Mouse (Mus musculus): Measurements from ENCODE around the gene Mtmr3.

The Mtmr3 gene

DNA sequence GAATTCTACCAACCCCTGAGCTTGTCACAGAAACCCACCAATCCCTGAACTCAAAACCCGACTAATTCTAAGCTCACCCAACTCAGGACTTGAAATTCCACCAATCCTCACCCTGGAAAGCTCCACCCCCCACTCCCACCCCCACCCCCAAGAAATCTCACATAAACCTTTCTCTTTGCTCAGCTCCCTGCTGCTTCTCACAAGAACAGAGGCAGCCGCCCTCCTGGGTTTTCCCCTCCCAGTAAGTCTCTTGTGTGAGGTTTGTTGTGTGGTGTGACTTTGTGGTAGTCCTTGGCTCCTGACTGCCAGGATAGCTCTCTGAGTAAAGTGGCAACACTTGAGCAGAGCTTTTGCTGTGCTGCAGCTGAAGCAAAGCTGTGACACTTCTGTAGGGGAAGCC lies 131.8 kb downstream of the Mtmr3 start:
- no peak for DNase-seq

DNA sequence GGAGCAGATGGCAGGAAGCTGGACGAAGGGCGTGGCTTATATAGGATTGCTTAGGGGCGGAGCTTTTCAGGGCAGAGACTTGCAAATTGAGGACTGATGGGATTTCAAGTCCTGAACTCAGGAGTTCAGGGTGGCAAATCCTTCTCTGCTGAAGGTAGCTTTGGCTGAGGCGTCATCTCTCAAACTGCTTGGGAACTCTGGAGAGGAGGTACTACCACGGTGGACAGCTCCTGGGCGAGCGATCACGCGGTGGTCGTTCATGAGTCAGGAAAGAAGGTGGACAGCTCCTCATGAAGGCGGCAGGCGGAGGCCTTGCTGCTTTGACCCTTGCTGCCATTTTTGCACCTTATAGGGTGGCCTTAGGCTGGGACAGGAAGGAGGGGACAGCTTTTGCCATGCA lies 133.5 kb downstream of the Mtmr3 start:
- no peak for DNase-seq

DNA sequence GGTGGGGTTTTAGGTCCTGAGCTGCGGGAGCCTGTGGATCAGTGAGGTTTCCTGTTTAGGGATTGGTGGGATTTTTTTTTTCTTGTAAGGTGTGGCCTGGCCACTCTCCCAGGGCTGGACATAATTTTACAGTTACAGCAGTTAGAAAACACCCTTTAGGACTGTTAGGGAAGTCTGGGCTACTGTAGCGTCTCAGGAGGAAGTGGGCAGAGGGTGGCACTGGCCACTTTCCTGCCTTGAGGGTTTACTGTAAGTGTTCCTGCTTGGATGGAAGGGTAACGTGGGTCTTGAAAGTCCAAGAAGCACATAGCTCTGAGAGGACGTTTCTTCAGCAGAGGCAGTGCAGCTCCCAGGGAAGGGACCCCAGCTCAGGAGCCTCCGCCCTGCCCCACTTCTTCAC lies 134.0 kb downstream of the Mtmr3 start:
- DNase-seq, result no peak

DNA sequence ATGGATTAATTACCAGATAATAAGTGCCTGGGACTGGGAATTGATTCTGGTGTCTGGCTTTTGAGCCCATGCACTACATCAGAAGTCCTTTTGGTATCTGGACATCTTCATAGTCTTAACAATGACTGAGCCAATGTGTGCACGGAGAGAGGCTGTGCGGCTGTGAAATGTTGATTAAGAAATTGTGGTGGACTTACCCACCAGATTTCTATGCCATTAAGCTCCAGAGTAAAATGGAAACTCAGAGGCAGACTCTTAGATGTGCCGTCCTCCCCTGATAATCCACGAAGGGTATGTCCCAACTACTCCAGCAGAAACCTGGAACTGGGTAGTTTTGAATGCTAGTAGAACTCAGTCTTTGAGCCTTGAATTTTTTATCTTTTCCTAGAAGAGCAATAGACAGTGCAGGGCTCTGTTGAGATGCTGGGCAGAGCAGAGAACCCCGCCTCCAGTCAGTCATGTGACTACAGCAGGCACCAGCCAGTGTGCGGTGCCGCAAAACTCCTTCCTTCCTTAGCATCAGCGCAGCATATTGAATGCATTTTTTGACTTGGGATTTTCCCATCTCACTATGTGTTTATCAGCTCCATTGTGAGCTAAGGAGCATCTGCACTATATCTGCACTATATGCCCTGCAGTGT lies 139.6 kb downstream of the Mtmr3 start:
- DNase-seq, result no peak

DNA sequence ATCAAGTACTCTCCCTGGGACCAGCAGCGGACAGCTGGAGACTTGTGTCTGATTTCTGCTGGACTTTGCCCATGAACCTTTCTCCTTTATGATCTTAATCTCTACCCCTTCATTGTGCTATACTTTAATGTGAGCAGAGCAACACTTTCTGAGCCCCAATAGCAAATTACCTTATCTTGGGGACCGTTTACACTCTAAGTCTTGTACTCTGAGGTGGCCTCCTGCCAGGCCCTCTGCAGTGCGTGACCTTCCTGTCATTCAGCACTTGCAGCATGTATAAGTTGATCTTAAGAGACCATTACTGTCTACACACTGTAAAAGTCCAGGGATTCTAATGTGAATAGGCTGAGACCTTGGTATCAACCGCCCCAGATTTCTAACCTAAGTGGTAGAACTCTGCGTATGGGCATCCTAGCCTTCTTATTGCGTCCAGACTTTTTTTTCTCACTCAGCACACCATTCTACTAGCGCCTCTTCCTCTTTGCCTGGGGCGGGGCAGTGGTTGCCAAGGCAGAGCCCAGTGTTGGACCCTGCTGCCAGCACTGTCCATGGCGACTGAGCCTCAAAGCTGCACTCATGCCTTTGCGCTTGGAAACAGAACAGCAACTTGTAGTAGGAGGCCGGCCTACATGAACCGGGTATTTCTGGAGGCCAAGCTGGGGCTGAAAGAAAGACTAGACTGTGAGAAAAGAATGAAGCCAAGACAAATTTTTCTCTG lies 142.0 kb downstream of the Mtmr3 start:
- DNase-seq, result no peak

DNA sequence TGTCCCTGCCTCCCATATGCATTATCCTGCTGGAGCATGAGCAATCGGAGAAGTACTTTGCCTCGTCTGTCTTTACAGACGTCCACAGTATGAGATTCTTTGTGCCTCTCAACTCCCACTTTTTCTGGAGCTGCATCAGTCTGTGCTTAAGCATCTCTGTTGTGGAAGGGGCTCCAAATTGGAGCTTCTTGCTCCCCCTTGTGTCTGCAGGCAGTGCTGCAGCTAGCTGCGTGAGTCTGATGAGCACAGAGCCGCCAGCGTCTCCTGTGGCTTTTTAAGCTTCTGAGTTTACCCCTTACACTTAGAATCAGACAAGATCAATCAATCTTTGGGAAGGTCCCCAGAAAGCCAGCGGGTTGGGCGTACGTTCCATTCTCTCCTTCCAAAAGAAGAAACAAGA lies 143.5 kb downstream of the Mtmr3 start:
- peak; percentile 39 to 79 for DNase-seq

DNA sequence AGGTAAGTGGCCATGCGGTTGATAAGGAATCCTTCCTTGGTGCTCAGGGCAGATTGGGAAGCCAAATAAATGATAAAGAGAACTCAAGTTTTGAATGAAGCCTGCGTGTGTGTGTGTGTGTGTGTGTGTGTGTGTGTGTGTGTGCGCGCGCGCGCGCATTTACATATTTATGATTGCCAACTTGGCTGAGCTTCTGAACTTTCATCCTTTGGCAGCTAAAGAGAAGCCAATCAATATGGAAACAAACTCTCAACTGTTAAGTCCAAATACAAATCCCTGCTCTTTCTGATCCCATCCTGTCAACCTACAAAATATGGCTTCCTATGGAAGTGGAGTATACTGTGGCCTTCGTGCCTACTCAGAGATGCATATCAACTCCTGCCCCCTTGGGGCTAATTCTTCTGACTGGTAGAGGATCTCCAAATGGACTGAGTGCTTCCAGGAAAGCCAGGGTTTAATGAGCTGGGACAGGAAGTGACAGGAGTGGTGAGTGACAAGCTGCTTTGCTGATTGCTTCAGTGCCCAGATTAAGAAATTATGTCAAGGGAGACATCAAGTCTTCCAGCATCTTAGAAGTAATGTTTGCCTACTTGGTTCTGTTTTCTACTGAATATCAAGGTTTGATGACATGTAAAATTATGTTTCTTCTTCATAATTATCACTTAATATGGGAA lies 148.3 kb downstream of the Mtmr3 start:
- no peak for DNase-seq

DNA sequence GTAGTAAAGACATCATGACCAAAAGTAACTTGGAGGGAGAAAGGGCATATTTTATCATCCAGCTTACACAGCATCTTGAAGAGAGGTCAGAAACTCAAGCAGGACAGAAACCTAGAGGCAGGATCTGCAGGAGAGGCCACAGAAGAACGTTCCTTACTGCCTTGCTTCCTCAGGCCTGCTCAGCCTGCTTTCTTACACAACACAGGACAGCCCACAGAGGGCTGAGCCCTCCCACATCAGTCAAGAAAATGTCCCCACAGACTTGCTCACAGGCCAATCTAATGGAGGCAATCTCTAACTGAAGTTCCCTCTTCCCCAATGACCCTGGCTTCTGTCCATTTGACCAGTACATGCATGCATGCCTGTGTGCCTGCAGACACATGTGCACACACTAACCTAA lies 152.4 kb downstream of the Mtmr3 start:
- no peak for DNase-seq

DNA sequence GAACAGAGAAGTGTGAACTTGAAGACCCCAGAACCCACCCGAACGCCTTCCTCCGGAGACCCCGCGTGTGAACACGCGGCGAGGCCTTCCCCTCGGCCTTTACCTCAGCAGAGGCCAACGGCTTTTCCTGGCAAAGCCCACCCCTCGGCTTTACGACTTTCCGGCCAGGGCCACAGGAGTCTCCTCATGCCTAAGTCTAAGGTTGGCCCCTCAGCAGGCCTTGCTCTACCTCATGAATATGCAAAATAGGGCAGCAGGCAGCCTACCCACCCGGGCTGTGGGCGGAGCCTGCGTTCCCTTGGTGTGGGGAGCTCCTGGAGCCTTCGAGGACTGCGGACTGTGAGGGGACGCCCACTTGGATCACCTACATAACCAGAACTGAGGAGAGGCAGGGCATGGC lies 153.7 kb downstream of the Mtmr3 start, which contains the start of gene Hormad2:
Gene Hormad2 (minus strand): TSS at position 128 of the 400 bp plus-strand sequence.
- peak; percentile 21 to 39 for DNase-seq

DNA sequence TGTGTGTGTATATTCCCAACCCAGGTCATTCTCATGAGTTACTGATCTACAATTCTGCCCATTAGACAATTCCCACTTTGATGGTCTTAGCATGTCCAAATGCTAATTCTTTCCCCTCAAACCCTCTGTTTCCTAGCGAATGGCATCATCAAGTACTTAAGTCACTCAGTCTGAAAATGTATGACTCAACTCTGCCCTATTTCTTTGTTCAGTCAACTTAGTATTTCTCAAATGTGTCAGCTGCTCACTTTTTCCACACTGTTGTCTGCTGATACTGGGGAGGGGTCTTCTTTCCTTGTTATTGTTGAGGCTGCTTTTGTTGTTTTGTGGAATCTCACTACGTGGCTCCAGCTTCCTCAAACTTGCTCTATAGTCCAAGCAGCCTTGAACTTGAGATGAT lies 156.5 kb downstream of the Mtmr3 start:
- DNase-seq, result no peak

DNA sequence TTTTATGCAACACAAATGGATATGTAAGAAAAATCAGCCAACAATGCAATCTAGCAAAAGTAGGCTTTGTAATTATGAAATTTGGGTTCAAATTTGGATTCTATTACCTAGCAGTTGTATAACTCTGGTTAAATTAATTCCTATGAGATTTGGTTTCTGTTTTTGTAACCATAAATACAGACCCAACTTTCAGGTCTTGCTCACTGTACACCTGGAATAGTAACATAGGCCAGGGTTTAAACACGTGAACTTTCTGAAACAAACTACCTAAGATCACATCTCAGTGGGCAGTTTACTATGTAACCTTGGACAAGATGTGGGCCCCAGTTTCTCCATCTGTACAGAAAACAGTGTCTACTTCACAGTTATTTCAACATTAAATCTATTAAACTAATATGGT lies 157.3 kb downstream of the Mtmr3 start:
- DNase-seq, result no peak

DNA sequence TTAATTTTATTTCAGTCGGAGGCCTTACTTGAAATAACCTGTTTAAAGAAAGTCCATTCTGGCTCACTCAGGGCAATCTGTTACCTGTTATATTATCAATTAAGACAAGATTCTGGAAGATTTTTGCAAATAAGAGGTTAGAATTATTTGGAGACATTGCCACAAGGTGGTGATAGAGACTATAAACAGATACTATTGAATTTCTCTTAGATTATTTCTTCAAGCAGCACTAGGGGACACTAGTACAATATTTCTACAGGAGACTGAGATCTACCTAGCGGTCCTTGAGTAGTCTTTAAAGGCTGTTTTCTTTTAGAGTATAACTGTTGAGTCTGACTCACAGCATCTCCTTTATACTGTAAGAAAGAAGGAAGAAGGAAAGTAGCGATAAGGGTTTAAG lies 158.0 kb downstream of the Mtmr3 start:
- DNase-seq, result peak in 1 of 2 experiments; percentile 9

DNA sequence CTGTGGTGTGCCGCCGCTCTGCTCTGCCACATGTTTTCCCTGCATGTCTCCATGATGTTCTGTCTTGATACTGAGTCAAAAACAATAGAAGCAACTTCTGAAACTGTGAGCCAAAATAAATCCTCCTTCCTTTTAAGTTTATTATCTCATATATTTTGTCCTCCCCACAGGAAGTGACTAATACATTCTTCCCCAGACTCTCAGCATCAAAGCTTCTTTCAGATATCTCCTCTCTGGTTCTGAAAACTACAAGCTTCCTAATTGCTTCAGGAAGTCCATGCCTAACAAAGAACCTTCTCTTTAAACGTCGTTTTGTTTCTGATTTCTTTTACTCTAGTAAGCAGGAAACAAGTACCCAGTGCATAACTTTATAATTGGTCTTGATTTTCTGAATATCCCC lies 160.2 kb downstream of the Mtmr3 start:
- no peak for DNase-seq

Measured in kidney, postnatal 36 days (tissue).